Mouse (Mus musculus): Measurements from ENCODE around the gene Gm48551.

Gene Gm48551

GRCm38 (mm10) chr10:81417227-81418215 is 33.3 kb downstream of the Gm48551 start:
- no peak for DNase-seq (ENCODE audit: extremely low read depth, low read depth)

GRCm38 (mm10) chr10:81418216-81419070 is 34.2 kb downstream of the Gm48551 start:
- no peak for DNase-seq (ENCODE audit: extremely low read depth, low read depth)

DNA sequence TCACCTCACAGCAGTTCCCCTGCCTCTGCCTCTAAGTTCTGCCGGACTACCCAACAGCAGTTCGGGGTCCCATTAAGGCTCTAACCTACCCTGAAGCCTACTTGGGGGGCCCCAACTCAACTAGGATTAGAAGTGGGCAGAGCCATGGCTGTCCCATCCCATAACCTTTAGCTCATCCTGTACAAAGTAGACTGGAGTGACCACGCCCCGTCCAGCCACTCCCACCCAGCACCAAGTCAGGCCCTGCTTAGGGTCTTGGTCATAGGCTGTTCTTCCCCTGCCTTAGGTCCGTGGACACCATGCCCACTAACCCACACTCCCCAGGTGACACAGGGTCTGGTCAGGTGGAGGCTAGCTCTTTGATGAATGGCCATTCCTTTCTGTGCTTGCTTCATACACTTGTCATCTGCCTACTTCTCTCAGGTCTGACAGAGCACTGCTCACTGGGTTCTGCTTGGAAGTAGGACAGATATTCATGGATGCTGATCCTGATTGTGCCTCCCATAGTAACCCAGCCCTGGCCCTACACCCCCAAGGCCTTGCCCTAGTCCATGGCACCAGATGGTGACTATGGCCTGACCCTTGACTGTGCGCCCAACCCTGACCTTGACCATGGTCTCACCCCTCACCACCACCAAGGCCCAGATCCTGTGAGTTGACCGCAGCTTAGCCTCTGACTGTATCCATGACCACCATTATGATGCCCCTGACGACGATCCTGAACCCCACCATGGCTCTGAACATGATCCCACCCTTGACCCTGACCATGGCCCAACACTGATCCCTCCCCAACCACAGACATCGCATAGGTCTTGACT is 35.1 kb downstream of the Gm48551 start:
- DNase-seq (ENCODE audit: extremely low read depth, low read depth): no peak

DNA sequence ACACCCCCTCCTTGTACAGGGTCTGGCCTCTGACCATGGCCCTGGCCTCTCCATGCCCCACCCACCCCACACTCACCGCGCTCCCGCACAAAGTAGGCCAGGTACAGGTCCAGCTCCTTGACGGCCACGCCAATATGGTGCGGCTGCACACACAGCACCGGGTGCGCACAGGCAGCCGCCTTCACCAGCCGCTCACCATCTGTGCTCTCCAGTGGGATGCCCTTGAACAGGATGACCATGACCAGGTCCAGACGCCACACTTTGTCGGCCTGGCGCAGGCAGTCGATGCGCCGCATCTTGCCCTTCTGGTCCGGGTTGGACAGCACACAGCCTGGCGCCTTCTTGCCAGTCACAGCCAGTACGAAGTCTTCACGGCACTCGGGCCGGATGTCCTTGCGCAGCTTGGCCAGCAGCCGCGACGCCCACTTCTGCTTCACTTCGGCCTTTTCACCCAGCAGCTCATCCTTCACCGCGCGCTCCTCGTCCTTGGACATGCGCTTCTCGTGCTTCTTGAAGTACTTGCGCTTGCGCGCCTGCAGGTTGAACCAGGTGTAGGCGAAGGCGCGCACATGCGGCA is 36.0 kb downstream of the Gm48551 start:
- no peak for DNase-seq (ENCODE audit: extremely low read depth, low read depth)

GRCm38 (mm10) chr10:81421041-81421796 is 37.0 kb downstream of the Gm48551 start:
- DNase-seq (ENCODE audit: extremely low read depth, low read depth): no peak

DNA sequence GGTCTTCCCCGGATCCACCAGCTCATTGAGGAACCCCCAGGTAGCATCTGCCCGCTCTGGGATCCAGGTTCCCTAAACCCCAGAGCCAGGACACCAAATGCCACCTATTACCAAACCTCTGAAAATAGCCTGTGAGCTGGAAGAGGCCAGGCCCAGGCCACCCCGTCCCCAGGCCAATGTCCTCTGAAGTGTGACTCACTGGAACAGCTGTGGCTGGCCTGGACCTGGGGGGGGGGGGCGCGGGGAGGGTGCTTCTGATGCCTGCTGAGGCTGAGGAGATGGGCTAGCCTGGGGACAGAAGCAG is 37.5 kb downstream of the Gm48551 start:
- no peak for DNase-seq (ENCODE audit: extremely low read depth, low read depth)

DNA sequence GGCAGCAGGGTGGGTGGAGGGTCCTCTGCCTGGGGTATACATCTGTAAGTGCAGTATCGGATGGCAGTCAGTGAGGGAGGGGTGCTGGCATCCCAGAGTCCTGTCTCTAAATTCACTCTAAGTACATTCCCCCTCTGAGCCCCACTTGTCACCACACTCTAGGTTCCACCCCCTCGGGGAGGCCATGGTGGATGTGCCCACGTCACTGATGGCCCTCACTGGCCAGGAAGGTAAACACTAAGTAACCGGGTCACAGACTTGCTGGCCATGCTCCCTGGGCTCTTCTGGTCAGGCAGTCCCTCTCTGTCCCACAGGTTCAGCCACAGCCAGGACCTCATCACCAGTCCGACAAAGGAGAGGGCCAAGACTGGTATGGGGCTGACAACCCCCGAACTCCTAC is 37.9 kb downstream of the Gm48551 start:
- no peak for DNase-seq (ENCODE audit: extremely low read depth, low read depth)

- no peak for DNase-seq (ENCODE audit: extremely low read depth, low read depth)
Observed at GRCm38 (mm10) chr10:81422661-81423217, 38.5 kb downstream of the Gm48551 start.

GRCm38 (mm10) chr10:81423476-81424245 is 39.4 kb downstream of the Gm48551 start:
- DNase-seq (ENCODE audit: extremely low read depth, low read depth): no peak

DNA sequence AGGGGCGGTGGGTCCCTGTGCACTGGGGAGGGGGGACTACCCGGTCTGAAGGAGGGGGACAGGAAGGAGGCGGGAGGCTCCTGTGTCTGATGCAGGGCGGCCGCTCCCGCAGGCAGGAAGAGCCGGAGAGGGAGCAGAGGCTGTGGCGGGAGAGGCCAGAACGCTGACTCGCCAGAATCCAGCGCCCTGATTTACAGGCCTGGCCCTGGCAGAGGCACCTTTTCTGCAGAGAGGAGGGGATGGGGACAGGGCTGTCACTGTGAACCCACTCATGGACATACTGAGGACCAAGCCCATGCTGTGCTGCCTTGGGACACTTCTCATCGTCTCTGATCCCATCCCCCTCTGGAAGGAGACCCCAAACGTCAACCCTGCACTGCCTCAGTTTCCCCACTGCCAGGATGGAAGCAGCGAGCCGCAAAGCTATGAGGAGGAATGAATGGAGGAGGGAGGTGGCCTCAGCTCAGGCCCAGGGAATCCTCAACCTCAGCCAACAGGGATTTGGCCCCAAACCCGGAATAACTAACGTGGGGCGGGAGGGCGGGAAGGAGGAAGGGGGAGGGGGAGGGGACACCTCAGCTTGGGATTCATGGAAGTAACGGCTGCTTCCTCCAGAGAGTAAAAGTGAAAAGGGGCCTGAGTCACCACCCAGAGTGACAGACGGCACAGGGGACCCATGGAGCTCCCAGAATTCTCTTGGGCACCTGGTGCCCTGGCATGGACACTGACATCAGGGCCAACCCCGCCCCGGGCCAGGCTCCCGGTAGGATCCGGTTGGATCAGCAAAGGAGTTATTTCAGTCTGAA is 40.2 kb downstream of the Gm48551 start:
- no peak for DNase-seq (ENCODE audit: extremely low read depth, low read depth)

DNA sequence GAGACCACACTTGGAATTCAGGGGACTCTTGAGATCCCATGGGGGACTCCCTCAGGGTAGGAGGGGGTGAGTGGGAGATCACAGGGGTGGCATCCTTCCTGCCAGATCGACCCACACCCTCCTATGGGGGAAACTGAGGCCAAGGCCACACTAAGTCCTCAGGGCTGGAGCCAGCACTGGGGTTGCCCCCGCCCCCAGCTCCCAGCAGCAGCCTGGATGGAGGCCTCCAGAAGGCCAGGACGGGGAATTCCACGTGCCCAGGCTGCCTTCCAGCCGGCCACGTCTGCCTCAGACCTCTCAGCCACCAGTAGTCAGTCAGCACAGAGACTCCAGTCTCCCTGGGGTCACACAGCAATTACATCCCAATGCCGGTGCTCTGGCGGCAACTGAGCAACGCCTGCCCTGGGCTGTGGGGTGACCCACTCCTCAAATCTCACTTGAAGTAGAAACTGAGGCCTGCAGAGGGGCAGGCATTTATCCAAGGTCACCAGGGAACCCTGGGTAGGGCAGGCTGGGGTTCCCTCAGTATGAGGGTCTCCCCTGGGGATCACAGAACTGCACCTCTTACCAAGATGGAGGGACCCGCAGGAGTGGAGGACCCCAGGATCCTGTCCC is 41.1 kb downstream of the Gm48551 start:
- no peak for DNase-seq (ENCODE audit: extremely low read depth, low read depth)

GRCm38 (mm10) chr10:81426081-81426671 is 41.9 kb downstream of the Gm48551 start:
- no peak for DNase-seq (ENCODE audit: extremely low read depth, low read depth)

GRCm38 (mm10) chr10:81426897-81427296 is 42.6 kb downstream of the Gm48551 start:
- DNase-seq (ENCODE audit: extremely low read depth, low read depth): no peak

DNA sequence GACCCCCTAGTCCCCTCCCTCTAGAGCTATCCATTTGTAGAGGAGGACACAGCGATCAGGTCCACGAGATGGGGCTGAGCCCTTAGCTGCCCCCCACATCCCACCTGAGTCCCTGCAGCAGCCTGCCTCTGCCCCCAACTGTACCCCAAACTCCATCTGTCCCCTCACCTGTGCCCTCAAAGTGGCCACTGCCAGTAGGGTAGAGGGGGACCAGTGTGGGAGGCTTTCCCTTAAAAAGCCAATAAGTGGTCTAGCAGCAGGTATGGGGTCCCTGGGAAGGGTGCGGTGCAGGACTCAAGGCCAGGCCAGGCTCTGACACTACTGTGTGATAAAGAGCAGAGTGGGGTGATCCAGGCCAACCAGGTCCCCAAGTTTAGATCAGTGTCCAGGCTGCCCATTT is 43.1 kb downstream of the Gm48551 start:
- no peak for DNase-seq (ENCODE audit: extremely low read depth, low read depth)

GRCm38 (mm10) chr10:81427804-81428506 is 43.7 kb downstream of the Gm48551 start:
- DNase-seq (ENCODE audit: extremely low read depth, low read depth): no peak

DNA sequence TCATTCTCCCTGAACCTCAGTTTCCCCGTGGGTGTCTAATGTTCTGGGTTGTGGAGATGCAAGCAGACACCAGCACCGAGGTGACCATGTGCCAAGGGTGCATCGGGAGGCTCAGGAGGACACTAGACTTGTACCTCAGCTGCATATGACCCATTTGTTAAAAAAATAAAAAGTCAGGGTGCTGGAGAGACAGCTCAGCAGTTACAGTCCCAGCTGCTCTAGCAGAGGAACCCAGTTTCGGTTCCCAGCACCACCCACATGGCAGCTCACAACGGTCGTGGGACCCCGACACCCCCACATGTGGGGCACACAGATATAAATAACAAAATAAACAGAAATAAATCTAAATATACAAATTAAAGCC is 44.2 kb downstream of the Gm48551 start:
- no peak for DNase-seq (ENCODE audit: extremely low read depth, low read depth)

DNA sequence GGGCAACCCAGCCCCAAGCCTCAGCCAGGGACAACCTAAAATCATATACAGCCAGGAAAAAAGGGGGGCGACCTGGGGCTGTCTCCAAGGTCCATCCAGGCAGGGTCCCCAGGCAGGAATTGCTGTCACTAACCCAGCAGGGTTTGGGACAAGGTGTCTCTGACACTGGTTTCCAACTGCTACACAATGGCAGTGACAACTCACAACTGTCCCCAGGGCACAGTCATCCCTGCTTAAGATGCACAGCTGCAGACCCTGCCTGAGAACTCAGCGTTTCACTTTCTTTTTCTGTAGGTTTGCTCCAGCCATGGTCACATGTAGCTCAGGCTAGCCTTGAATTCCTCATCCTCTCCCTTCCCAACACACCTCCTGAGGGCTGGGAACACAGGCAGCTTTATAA is 44.8 kb downstream of the Gm48551 start:
- DNase-seq (ENCODE audit: extremely low read depth, low read depth): no peak

All from MEL-GATA-1-ER (cell line).